In genomic region chr2:157341554-157342270, GRCm38 (mm10) we compare ENCODE assay signal across 8 mouse cellular contexts. TPM values are rescaled to one million over a fixed set of nuclear protein-coding genes. Genes with fewer than 3 reads are reported as not detected.
A peak's percentile ranks its signal among the peaks of the same experiment; 100 is the strongest.
DNase-seq lines count a peak whose midpoint lies in the region; ATAC-seq and TF ChIP-seq lines count a peak whose summit lies in the region.

No protein-coding gene starts in this region.

- H3K9me3 ChIP-seq in intestine, postnatal 0 days (ENCODE audit: control insufficient read depth): no peaks in the 10 kb centered on the region
- H3K9me3 ChIP-seq in intestine, embryonic 15.5 days: no peaks in the 10 kb centered on the region
- no peaks in the 10 kb centered on the region for H3K9me3 ChIP-seq in limb, embryonic 12.5 days
- no peaks in the 10 kb centered on the region for H3K9me3 ChIP-seq in stomach, postnatal 0 days (ENCODE audit: control insufficient read depth, low read length)

- no peaks in the 10 kb centered on the region for H3K4me1 ChIP-seq in intestine, postnatal 0 days (replicated peaks; ENCODE audit: control insufficient read depth, insufficient read depth, low read length)
- peaks cover 9% of the 10 kb centered on the region; the same call in 1 of the 2 replicates for H3K4me1 ChIP-seq in intestine, embryonic 15.5 days (replicated peaks)
- peaks cover 22% of the 10 kb centered on the region for H3K4me1 ChIP-seq in limb, embryonic 12.5 days (replicated peaks)
- no peaks in the 10 kb centered on the region for H3K4me1 ChIP-seq in stomach, postnatal 0 days (replicated peaks; ENCODE audit: control insufficient read depth, insufficient read depth)

- ATAC-seq in intestine, postnatal 0 days: no peak
- no peak for ATAC-seq in intestine, embryonic 15.5 days
- ATAC-seq in limb, embryonic 12.5 days (ENCODE audit: insufficient number of reproducible peaks, insufficient read depth, low FRiP score, low TSS enrichment, low read depth): peak; percentile 21; the same call in 1 of the 2 replicates
- ATAC-seq in stomach, postnatal 0 days (ENCODE audit: low FRiP score, low TSS enrichment): no peak

- H3K27me3 ChIP-seq in intestine, postnatal 0 days (replicated peaks; ENCODE audit: control insufficient read depth, insufficient read depth, low read length): no peaks in the 10 kb centered on the region
- no peaks in the 10 kb centered on the region for H3K27me3 ChIP-seq in intestine, embryonic 15.5 days (replicated peaks)
- H3K27me3 ChIP-seq in limb, embryonic 12.5 days: no peaks in the 10 kb centered on the region; the same call in 1 of the 2 replicates
- no peaks in the 10 kb centered on the region for H3K27me3 ChIP-seq in stomach, postnatal 0 days (ENCODE audit: control insufficient read depth, insufficient read depth, low read length)

- peak; percentile 83 to 89 for DNase-seq in cerebellum, postnatal 14 days
- DNase-seq in frontal cortex, postnatal 14 days (ENCODE audit: low spot score in 2 of 2): peak; percentile 55 to 78
- peak; percentile 66 for DNase-seq in kidney, adult 9 months
- peak; percentile 38 to 64 for DNase-seq in natural killer cell, adult 2 months (ENCODE audit: low spot score in 2 of 2)
- DNase-seq in stomach, postnatal 0 days (ENCODE audit: low spot score): peak; percentile 74

- no peak overlapping the region for H3K9ac ChIP-seq in intestine, postnatal 0 days (ENCODE audit: low read depth, low read length)
- H3K9ac ChIP-seq in intestine, embryonic 15.5 days: no peak overlapping the region
- H3K9ac ChIP-seq in limb, embryonic 12.5 days (replicated peaks): no peak overlapping the region
- no peak overlapping the region for H3K9ac ChIP-seq in stomach, postnatal 0 days (ENCODE audit: low read length)

- H3K36me3 ChIP-seq in intestine, postnatal 0 days (ENCODE audit: control insufficient read depth, insufficient read depth): no peaks in the 10 kb centered on the region
- no peaks in the 10 kb centered on the region for H3K36me3 ChIP-seq in intestine, embryonic 15.5 days
- no peaks in the 10 kb centered on the region for H3K36me3 ChIP-seq in limb, embryonic 12.5 days
- H3K36me3 ChIP-seq in stomach, postnatal 0 days (ENCODE audit: control insufficient read depth, insufficient read depth, low read length): no peaks in the 10 kb centered on the region

- WGBS in intestine, postnatal 0 days: 52% methylated on average over 11 of the region's 11 CpGs
- WGBS in intestine, embryonic 15.5 days: 46% methylated on average over 11 of the region's 11 CpGs
- WGBS in limb, embryonic 12.5 days: 53% methylated on average over 11 of the region's 11 CpGs
- WGBS in stomach, postnatal 0 days: 48% methylated on average over 11 of the region's 11 CpGs

- H3K27ac ChIP-seq in intestine, postnatal 0 days (ENCODE audit: low read depth, low read length): no peak overlapping the region
- H3K27ac ChIP-seq in intestine, embryonic 15.5 days: no peak overlapping the region
- H3K27ac ChIP-seq in limb, embryonic 12.5 days: 0 out of 2 replicates have a peak overlapping the region, but pooled peaks have one; percentile 13
- H3K27ac ChIP-seq in stomach, postnatal 0 days (replicated peaks): no peak overlapping the region

- no peak overlapping the region for H3K4me2 ChIP-seq in intestine, postnatal 0 days (replicated peaks; ENCODE audit: low read depth)
- no peak overlapping the region for H3K4me2 ChIP-seq in intestine, embryonic 15.5 days (replicated peaks)
- no peak overlapping the region for H3K4me2 ChIP-seq in limb, embryonic 12.5 days
- no peak overlapping the region for H3K4me2 ChIP-seq in stomach, postnatal 0 days (replicated peaks; ENCODE audit: low read depth)

- H3K4me3 ChIP-seq in intestine, postnatal 0 days (ENCODE audit: low read depth, low read length): no peak overlapping the region
- no peak overlapping the region for H3K4me3 ChIP-seq in intestine, embryonic 15.5 days (replicated peaks)
- H3K4me3 ChIP-seq in limb, embryonic 12.5 days (replicated peaks): no peak overlapping the region
- no peak overlapping the region for H3K4me3 ChIP-seq in stomach, postnatal 0 days (ENCODE audit: low read depth, low read length)

- peak; percentile 90 for TF ChIP-seq CTCF in intestine, postnatal 0 days (IDR thresholded peaks at IDR 0.05; ENCODE audit: low read depth)
- TF ChIP-seq CTCF in stomach, postnatal 0 days (IDR thresholded peaks at IDR 0.05; ENCODE audit: low read depth): peak; percentile 94

- no peak for TF ChIP-seq EP300 in stomach, postnatal 0 days (optimal IDR thresholded peaks at IDR 0.05)

RNA-seq across cellular contexts. Expression of gene Ghrh, which starts 5.6 kb away (rescaled TPM):
- polyA plus RNA-seq in intestine, postnatal 0 days (2015; fragmentation: Nextera tagmentation; extraction: Ambion mirVana): 0.26 and 0.78 TPM in 2 replicates
- polyA plus RNA-seq in intestine, embryonic 15.5 days (2015; fragmentation: Nextera tagmentation; extraction: Ambion mirVana): 0.64 and 1.00 TPM in 2 replicates
- polyA plus RNA-seq in limb, embryonic 12.5 days (2016; fragmentation: Nextera tagmentation; extraction: Ambion mirVana): not detected in 2 replicates
- 0.49 and 0.51 TPM in 2 replicates for polyA plus RNA-seq in stomach, postnatal 0 days (2015; fragmentation: Nextera tagmentation; extraction: Ambion mirVana)

RNA-seq across cellular contexts. Expression of gene Manbal, which starts 25.7 kb away (rescaled TPM):
- 60.9 and 66.5 TPM in 2 replicates for polyA plus RNA-seq in intestine, postnatal 0 days (2015; fragmentation: Nextera tagmentation; extraction: Ambion mirVana)
- polyA plus RNA-seq in intestine, embryonic 15.5 days (2015; fragmentation: Nextera tagmentation; extraction: Ambion mirVana): 68.4 and 73.7 TPM in 2 replicates
- 77.7 and 79.4 TPM in 2 replicates for polyA plus RNA-seq in limb, embryonic 12.5 days (2016; fragmentation: Nextera tagmentation; extraction: Ambion mirVana)
- polyA plus RNA-seq in stomach, postnatal 0 days (2015; fragmentation: Nextera tagmentation; extraction: Ambion mirVana): 68.8 and 68.9 TPM in 2 replicates
